10 mouse cellular contexts compared by ENCODE assay signal in genomic region chr7:64058282-64058872, GRCm38 (mm10).
DNase-seq lines count a peak whose midpoint lies in the region; ATAC-seq lines count a peak whose summit lies in the region.
"Had no signal": no experiment of that assay in that cellular context is flagged by ENCODE, and none has a peak within 500 bp of the region (broad histone marks: within the 10 kb centered on the region; RNA-seq: fewer than 3 reads in every experiment).

No protein-coding gene starts in this region.

- DNase-seq in heart, embryonic 10.5 days (ENCODE audit: low spot score) = no peak
- DNase-seq in heart, postnatal 14 days = no peak
- DNase-seq in neural tube, embryonic 11.5 days (ENCODE audit: low spot score) = no peak
- no peak for DNase-seq in neural tube, embryonic 10.5 days (ENCODE audit: extremely low spot score, low spot score)
- no peak for DNase-seq in limb, embryonic 10.5 days (ENCODE audit: low spot score)
- DNase-seq in thymus, postnatal 36 days = peak; percentile 31 to 47
- DNase-seq in right cerebral cortex, postnatal 4 days = no peak
- no peak for DNase-seq in left cerebral cortex, adult 18-20 months (ENCODE audit: low spot score in 2 of 2)
- DNase-seq: gastrocnemius, adult 2 months had no signal

- ATAC-seq in neural tube, embryonic 11.5 days (ENCODE audit: insufficient read depth, low FRiP score, low TSS enrichment) = no peak

- intact Hi-C loops in heart, postnatal 14 days (cut with DNase I) = loop anchor here (5.0 kb wide), 1 partner anchor 201 kb away; no protein-coding TSS in a partner anchor

- no peaks in the 10 kb centered on the region for H3K9me3 ChIP-seq in heart, embryonic 10.5 days
- H3K9me3 ChIP-seq in neural tube, embryonic 11.5 days (ENCODE audit: control insufficient read depth, low read length) = no peaks in the 10 kb centered on the region
- no peaks in the 10 kb centered on the region for H3K9me3 ChIP-seq in limb, embryonic 10.5 days (replicated peaks)

- H3K4me1 ChIP-seq in heart, embryonic 10.5 days = peaks cover 16% of the 10 kb centered on the region
- no peaks in the 10 kb centered on the region for H3K4me1 ChIP-seq in neural tube, embryonic 11.5 days (ENCODE audit: control insufficient read depth, insufficient read depth, low read length)
- H3K4me1 ChIP-seq in limb, embryonic 10.5 days = peaks cover 11% of the 10 kb centered on the region

- peak overlapping the region; percentile 74 for H3K27ac ChIP-seq in heart, embryonic 10.5 days
- H3K27ac ChIP-seq in neural tube, embryonic 11.5 days (ENCODE audit: low read depth, low read length) = peak overlapping the region; percentile 50; the same call in 1 of the 2 replicates
- peak overlapping the region; percentile 47 for H3K27ac ChIP-seq in limb, embryonic 10.5 days
- H3K27ac ChIP-seq: gastrocnemius, adult 2 months; left cerebral cortex, adult 2 months had no signal

- H3K4me3 ChIP-seq in heart, embryonic 10.5 days = no peak overlapping the region
- no peak overlapping the region for H3K4me3 ChIP-seq in neural tube, embryonic 11.5 days (ENCODE audit: low read depth, low read length)
- no peak overlapping the region for H3K4me3 ChIP-seq in limb, embryonic 10.5 days
- H3K4me3 ChIP-seq: gastrocnemius, adult 2 months; left cerebral cortex, adult 2 months had no signal

- no peak overlapping the region for H3K9ac ChIP-seq in neural tube, embryonic 11.5 days (ENCODE audit: low read length)

- no peak overlapping the region for H3K4me2 ChIP-seq in neural tube, embryonic 11.5 days (ENCODE audit: low read depth)

- H3K36me3 ChIP-seq in heart, embryonic 10.5 days = no peaks in the 10 kb centered on the region
- no peaks in the 10 kb centered on the region for H3K36me3 ChIP-seq in neural tube, embryonic 11.5 days (ENCODE audit: control insufficient read depth, insufficient read depth, low read length)
- H3K36me3 ChIP-seq in limb, embryonic 10.5 days = no peaks in the 10 kb centered on the region

- WGBS in heart, embryonic 10.5 days = 18% methylated on average over 4 of the region's 4 CpGs
- WGBS in neural tube, embryonic 11.5 days = 39% methylated on average over 4 of the region's 4 CpGs
- WGBS in limb, embryonic 10.5 days = 33% methylated on average over 4 of the region's 4 CpGs

- no peaks in the 10 kb centered on the region for H3K27me3 ChIP-seq in heart, embryonic 10.5 days (ENCODE audit: insufficient read depth, poor library complexity, severe bottlenecking)
- no peaks in the 10 kb centered on the region for H3K27me3 ChIP-seq in neural tube, embryonic 11.5 days (ENCODE audit: control insufficient read depth, insufficient read depth, low read length)
- H3K27me3 ChIP-seq in limb, embryonic 10.5 days (ENCODE audit: low read depth, poor library complexity, severe bottlenecking) = no peaks in the 10 kb centered on the region

Comparison
In these comparisons a context has a peak if more than half of its experiments do, and no peak if none do; other contexts are left out.
1. DNase-seq: peak in thymus, postnatal 36 days (2 of 2); none in heart, embryonic 10.5 days (single experiment), heart, postnatal 14 days (0 of 2), neural tube, embryonic 11.5 days (single experiment), neural tube, embryonic 10.5 days (single experiment), limb, embryonic 10.5 days (single experiment), right cerebral cortex, postnatal 4 days (single experiment) and left cerebral cortex, adult 18-20 months (0 of 2).
2. Peak in every context shown above with its lines, with median percentiles within 50 percentile points of each other: H3K27ac ChIP-seq.